Mouse (Mus musculus): ENCODE measurements around the gene Letmd1.

Gene Letmd1

GRCm38 (mm10) chr15:100436518-100436917, 32.3 kb upstream of the Letmd1 start:
- CTCF ChIA-PET, result interaction anchor here in 1 of 4 experiments (1.0 kb wide), 1 partner anchor 21 kb away, joined by 3 read pairs; no protein-coding TSS in a partner anchor

DNA sequence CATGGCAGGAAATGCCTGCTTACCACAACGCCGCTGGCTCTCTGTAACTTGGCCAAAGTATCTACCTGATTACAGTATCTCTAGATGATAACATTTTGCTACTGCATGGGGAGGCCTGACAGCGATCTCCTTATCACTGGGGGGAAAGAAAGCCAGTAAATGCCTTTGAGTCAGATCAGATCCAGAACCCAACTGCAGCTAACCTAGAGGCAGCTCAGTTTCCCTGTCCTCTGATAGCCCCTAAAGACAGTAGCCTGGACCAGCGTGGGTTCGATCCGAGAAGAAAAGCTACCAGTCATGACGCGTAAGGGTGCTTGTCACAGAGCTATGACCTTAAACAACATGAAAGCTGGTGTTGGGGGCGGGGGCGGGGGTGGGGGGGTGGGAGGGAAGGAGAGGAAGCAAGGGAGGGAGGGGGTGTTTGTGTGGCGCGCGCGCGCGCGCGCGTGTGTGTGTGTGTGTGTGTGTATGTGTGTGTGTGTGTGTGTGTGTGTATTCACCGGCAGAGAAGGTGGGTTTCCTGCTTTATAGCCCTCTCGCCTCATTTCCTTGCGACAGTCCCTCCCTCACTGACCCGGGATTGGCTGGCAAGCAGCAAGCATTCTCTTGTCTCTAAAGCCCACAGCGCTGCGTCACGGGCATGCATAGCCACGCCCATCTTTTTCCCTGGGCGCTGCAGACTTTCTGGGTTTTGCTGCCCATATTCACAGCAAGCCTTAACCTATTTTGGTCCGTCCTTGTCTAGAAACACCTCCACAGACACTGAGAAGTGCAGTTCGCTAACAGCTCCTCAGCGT, 25.5 kb upstream of the Letmd1 start:
- CTCF ChIA-PET, result interaction anchor here (0.5 to 0.8 kb wide), 5 partner anchors 20 to 765 kb away, joined by 3 to 5 read pairs (median 3); no protein-coding TSS in a partner anchor
- POLR2A ChIA-PET, result interaction anchor here in 2 of 4 experiments (1.0 to 1.7 kb wide), 11 partner anchors 8 to 634 kb away, joined by 3 to 6 read pairs (median 4); partner anchors contain the start of genes Gm5475 (in 1 of the 2) and Mettl7a1 (in 1 of the 2)

More at GRCm38 (mm10) chr15:100436518-100436917, 32.3 kb upstream of the Letmd1 start:
- POLR2A ChIA-PET, result interaction anchor here in 3 of 4 experiments (0.6 to 1.9 kb wide), 5 partner anchors 9 to 201 kb away, joined by 3 to 7 read pairs (median 6); partner anchors contain the start of gene Gm5475 (in 1 of the 3)

- CTCF ChIA-PET, result interaction anchor here in 3 of 4 experiments (0.7 to 1.2 kb wide), 5 partner anchors 11 to 233 kb away, joined by 3 to 6 read pairs (median 3); no protein-coding TSS in a partner anchor
- POLR2A ChIA-PET, result interaction anchor here in 1 of 4 experiments (0.6 kb wide), 1 partner anchor 404 kb away, joined by 5 read pairs; no protein-coding TSS in a partner anchor
These were observed 21.9 kb upstream of the Letmd1 start for GRCm38 (mm10) chr15:100446887-100447286.

DNA sequence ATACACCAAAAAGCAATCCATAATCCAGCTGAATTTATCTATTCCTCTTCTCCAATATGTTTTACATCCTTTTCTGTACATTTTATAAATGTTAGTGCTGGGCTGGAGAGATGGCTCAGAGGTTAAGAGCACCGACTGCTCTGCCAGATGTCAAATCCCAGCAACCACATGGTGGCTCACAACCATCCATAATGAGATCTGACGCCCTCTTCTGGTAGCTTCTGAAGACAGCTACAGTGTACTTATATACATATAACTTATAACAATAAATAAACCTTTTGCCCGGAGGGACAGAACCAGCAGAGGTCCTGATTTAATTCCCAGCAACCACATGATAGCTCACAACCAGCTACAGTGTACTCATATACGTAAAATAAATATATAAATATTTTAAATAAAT, 20.3 kb upstream of the Letmd1 start:
- POLR2A ChIA-PET, result interaction anchor here in 2 of 4 experiments (1.1 to 1.7 kb wide), 4 partner anchors 12 to 50 kb away, joined by 3 to 5 read pairs (median 4); no protein-coding TSS in a partner anchor
- CTCF ChIA-PET, result interaction anchor here (0.6 to 1.5 kb wide), 10 partner anchors 9 to 264 kb away, joined by 3 to 9 read pairs (median 4); no protein-coding TSS in a partner anchor

- ChIA-PET POLR2A (interaction anchor here in 1 of 4 experiments (1.3 to 1.4 kb wide), 2 partner anchors 11 to 51 kb away, joined by 3 to 5 read pairs; no protein-coding TSS in a partner anchor), CTCF (interaction anchor here in 3 of 4 experiments (0.7 to 1.5 kb wide), 5 partner anchors 8 to 12 kb away, joined by 3 to 9 read pairs (median 6); no protein-coding TSS in a partner anchor)
These were observed 19.3 kb upstream of the Letmd1 start for GRCm38 (mm10) chr15:100449495-100449894.

GRCm38 (mm10) chr15:100451245-100451644, 17.6 kb upstream of the Letmd1 start:
- ChIA-PET CTCF (interaction anchor here (0.5 to 2.3 kb wide), 17 partner anchors 10 to 479 kb away, joined by 3 to 9 read pairs (median 3); partner anchors contain the start of genes Gm5475 (in 1 of the 4) and Slc11a2 (in 1 of the 4)), POLR2A (interaction anchor here in 2 of 4 experiments (0.6 to 2.3 kb wide), 23 partner anchors 8 to 250 kb away, joined by 3 to 17 read pairs (median 3); partner anchors contain the start of genes Gm5475 (in 1 of the 2) and Pou6f1 (in 1 of the 2))

DNA sequence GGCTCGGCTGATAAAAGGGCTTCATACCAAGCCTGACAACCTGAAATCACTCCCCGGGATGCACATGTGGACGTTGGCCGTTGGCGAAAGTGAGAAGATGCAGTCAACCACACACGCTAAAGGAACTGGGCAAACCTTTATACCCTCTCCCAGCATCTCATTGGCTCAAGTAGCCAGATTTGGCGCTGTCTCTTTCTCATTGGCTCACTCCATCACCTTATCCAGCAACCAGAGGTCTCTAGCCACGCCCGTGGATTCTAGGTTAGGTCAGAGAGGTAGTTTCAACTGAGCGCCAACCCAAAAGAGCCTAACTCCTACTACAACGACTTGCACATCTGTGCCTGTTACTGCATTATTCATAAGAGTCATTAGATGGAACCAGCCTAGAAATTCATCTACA, 16.3 kb upstream of the Letmd1 start:
- POLR2A ChIA-PET, result interaction anchor here in 3 of 4 experiments (0.6 to 2.3 kb wide), 8 partner anchors 9 to 794 kb away, joined by 3 to 17 read pairs (median 4); partner anchors contain the start of genes Gm5475 (in 1 of the 3) and Pou6f1 (in 1 of the 3)
- CTCF ChIA-PET, result interaction anchor here in 3 of 4 experiments (0.7 to 2.3 kb wide), 5 partner anchors 16 to 446 kb away, joined by 3 to 9 read pairs (median 3); partner anchors contain the start of genes Gm5475 (in 1 of the 3) and Slc11a2 (in 1 of the 3)

- ChIA-PET POLR2A (interaction anchor here in 3 of 4 experiments (0.6 to 1.3 kb wide), 7 partner anchors 11 to 458 kb away, joined by 3 to 4 read pairs (median 3); no protein-coding TSS in a partner anchor), CTCF (interaction anchor here (0.5 to 2.8 kb wide), 43 partner anchors 7 to 1943 kb away, joined by 3 to 30 read pairs (median 4); partner anchors contain the start of genes Dip2b (in 2 of the 4), Pou6f1 (in 2 of the 4) and Slc11a2 (in 1 of the 4))
These were observed 12.3 kb upstream of the Letmd1 start for GRCm38 (mm10) chr15:100456356-100456991.

GRCm38 (mm10) chr15:100457340-100457739, 11.5 kb upstream of the Letmd1 start:
- ChIA-PET CTCF (interaction anchor here (0.5 to 2.8 kb wide), 89 partner anchors 8 to 1944 kb away, joined by 3 to 30 read pairs (median 4); partner anchors contain the start of genes Dip2b (in 2 of the 4), Pou6f1 (in 2 of the 4), Acvr1b (in 1 of the 4) and Dazap2 (in 1 of the 4)), POLR2A (interaction anchor here in 3 of 4 experiments (0.7 to 1.3 kb wide), 7 partner anchors 11 to 164 kb away, joined by 3 to 4 read pairs (median 3); no protein-coding TSS in a partner anchor)

DNA sequence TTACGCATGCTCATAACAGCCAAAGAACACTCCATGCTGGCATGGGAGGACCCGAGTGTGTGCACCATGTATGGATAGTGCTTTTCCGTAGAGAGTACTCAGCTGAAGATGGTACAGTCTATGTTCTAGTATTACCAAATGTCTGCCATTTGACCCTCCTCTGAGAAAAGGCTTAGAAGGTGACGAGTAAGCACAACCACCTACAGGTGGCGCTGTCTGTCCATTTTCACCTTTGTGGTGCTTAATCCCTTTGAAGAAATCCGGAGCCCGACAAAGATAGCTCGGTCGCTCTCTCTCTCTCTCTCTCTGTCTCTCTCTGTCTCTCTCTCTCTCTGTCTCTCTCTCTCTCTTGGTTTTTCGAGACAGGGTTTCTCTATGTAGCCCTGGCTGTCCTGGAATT, 10.8 kb upstream of the Letmd1 start:
- CTCF ChIA-PET, result interaction anchor here (0.5 to 2.8 kb wide), 83 partner anchors 9 to 1944 kb away, joined by 3 to 30 read pairs (median 4); partner anchors contain the start of genes Dazap2 (in 2 of the 4), Dip2b (in 1 of the 4), Gm5475 (in 1 of the 4) and Mettl7a3 (in 1 of the 4)
- POLR2A ChIA-PET, result interaction anchor here in 3 of 4 experiments (0.6 to 1.3 kb wide), 9 partner anchors 11 to 179 kb away, joined by 3 to 6 read pairs (median 3); partner anchors contain the start of genes Csrnp2 (in 1 of the 3), Dazap2 (in 1 of the 3) and Smagp (in 1 of the 3)

DNA sequence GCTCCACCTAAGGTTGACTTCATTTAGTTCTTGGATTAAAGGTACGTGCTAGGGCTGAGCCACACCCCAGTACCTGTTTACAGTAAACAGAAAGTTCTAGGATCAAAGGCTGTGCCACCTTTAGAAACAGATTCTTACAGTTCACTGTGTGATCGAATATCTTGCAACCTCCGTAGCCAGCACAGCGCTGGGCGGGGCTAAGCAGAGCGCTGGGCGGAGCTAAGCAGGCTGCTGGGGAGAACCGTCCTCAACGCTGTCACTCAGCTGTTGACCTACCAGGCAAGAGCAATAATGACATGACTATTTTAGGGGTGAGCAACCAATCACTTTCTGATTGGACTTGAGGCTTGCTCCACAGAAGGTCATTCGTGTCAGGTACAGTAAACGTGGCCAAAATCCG, 7.9 kb upstream of the Letmd1 start:
- POLR2A ChIA-PET, result interaction anchor here in 3 of 4 experiments (0.6 to 4.5 kb wide), 25 partner anchors 9 to 563 kb away, joined by 3 to 17 read pairs (median 3); partner anchors contain the start of genes Dazap2 (in 1 of the 3), Gm5475 (in 1 of the 3) and Smagp (in 1 of the 3)
- CTCF ChIA-PET, result interaction anchor here (0.5 to 2.2 kb wide), 26 partner anchors 9 to 776 kb away, joined by 3 to 11 read pairs (median 4); partner anchors contain the start of genes Dazap2 (in 1 of the 4) and Dip2b (in 1 of the 4)

- POLR2A ChIA-PET, result interaction anchor here in 3 of 4 experiments (0.6 to 4.5 kb wide), 26 partner anchors 10 to 326 kb away, joined by 3 to 17 read pairs (median 4); partner anchors contain the start of genes Dazap2 (in 2 of the 3), Gm5475 (in 1 of the 3) and Smagp (in 1 of the 3)
These were observed 7.2 kb upstream of the Letmd1 start for GRCm38 (mm10) chr15:100461646-100462045.

GRCm38 (mm10) chr15:100462086-100462485, 6.7 kb upstream of the Letmd1 start:
- ChIA-PET CTCF (interaction anchor here in 3 of 4 experiments (0.6 to 2.2 kb wide), 5 partner anchors 13 to 733 kb away, joined by 3 to 9 read pairs (median 6); no protein-coding TSS in a partner anchor), POLR2A (interaction anchor here in 3 of 4 experiments (0.6 to 4.5 kb wide), 13 partner anchors 10 to 326 kb away, joined by 3 to 17 read pairs (median 4); partner anchors contain the start of genes Dazap2 (in 2 of the 3) and Smagp (in 1 of the 3))

More at GRCm38 (mm10) chr15:100461646-100462045, 7.2 kb upstream of the Letmd1 start:
- CTCF ChIA-PET, result interaction anchor here (0.5 to 2.2 kb wide), 27 partner anchors 8 to 1989 kb away, joined by 3 to 11 read pairs (median 4); partner anchors contain the start of gene Dip2b (in 1 of the 4)

GRCm38 (mm10) chr15:100463712-100464111, 5.1 kb upstream of the Letmd1 start:
- CTCF ChIA-PET, result interaction anchor here (0.6 to 1.4 kb wide), 9 partner anchors 12 to 220 kb away, joined by 3 to 9 read pairs (median 4); no protein-coding TSS in a partner anchor
- POLR2A ChIA-PET, result interaction anchor here in 1 of 4 experiments (0.6 to 4.5 kb wide), 4 partner anchors 12 to 325 kb away, joined by 3 to 17 read pairs (median 4); partner anchors contain the start of gene Dazap2

- ChIA-PET POLR2A (interaction anchor here (0.6 to 20.6 kb wide), 9 partner anchors 8 to 814 kb away, joined by 3 to 291 read pairs (median 3); partner anchors contain the start of genes Csrnp2 (in 1 of the 4) and Racgap1 (in 1 of the 4)), CTCF (interaction anchor here in 3 of 4 experiments (0.5 to 1.0 kb wide), 9 partner anchors 8 to 249 kb away, joined by 3 to 6 read pairs (median 4); no protein-coding TSS in a partner anchor)
These were observed 3.4 kb upstream of the Letmd1 start for GRCm38 (mm10) chr15:100465432-100465831.

DNA sequence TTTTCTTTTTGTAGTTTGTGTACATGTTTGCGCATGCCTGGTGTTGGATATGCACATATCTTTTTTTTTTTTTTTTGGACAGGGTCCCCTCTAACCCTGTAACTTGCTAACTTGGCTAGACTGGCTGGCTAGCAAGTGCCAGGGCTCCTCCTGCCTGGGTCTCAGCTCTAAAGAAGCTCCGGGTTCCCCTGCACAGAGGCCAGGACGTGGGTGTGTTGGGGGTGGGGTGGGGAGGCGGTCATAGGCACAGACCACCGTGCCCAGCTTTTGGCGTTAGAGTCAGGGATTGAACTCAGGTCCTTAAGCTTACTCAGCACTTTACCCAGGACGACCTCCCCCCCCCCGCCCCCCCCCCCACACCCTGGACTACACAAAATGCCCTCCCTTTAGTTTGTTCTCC, 1.1 kb upstream of the Letmd1 start:
- CTCF ChIA-PET, result interaction anchor here (0.6 to 2.2 kb wide), 17 partner anchors 10 to 437 kb away, joined by 3 to 9 read pairs (median 4); partner anchors contain the start of genes Methig1 (in 1 of the 4) and Mettl7a2 (in 1 of the 4)
- POLR2A ChIA-PET, result interaction anchor here in 3 of 4 experiments (0.6 to 20.6 kb wide), 15 partner anchors 8 to 553 kb away, joined by 3 to 291 read pairs (median 4); partner anchors contain the start of genes Csrnp2 (in 1 of the 3) and Dazap2 (in 1 of the 3)
